19 mouse cellular contexts compared by ENCODE assay signal in genomic region chr3:84512774-84513515, GRCm38 (mm10). TPM values are rescaled to one million over a fixed set of nuclear protein-coding genes. Genes with fewer than 3 reads are reported as not detected.
DNase-seq lines count a peak whose midpoint lies in the region; ATAC-seq and TF ChIP-seq lines count a peak whose summit lies in the region.
"Had no signal": no experiment of that assay in that cellular context is flagged by ENCODE, and none has a peak within 500 bp of the region (broad histone marks: within the 10 kb centered on the region; RNA-seq: fewer than 3 reads in every experiment).

No protein-coding gene starts in this region.

- peaks cover 18% of the 10 kb centered on the region for H3K36me3 ChIP-seq in intestine, postnatal 0 days (ENCODE audit: control insufficient read depth, insufficient read depth)
- H3K36me3 ChIP-seq in intestine, embryonic 15.5 days: peaks cover 2% of the 10 kb centered on the region; the same call in 1 of the 2 replicates
- H3K36me3 ChIP-seq in limb, embryonic 10.5 days: no peaks in the 10 kb centered on the region
- H3K36me3 ChIP-seq: forebrain, embryonic 15.5 days had no signal

- H3K9ac ChIP-seq in intestine, postnatal 0 days (ENCODE audit: low read depth, low read length): no peak overlapping the region
- H3K9ac ChIP-seq in intestine, embryonic 15.5 days: no peak overlapping the region
- H3K9ac ChIP-seq: embryonic facial prominence, embryonic 15.5 days; forebrain, embryonic 15.5 days; hindbrain, embryonic 14.5 days had no signal

- H3K9me3 ChIP-seq in intestine, postnatal 0 days (ENCODE audit: control insufficient read depth): no peaks in the 10 kb centered on the region
- H3K9me3 ChIP-seq in intestine, embryonic 15.5 days: no peaks in the 10 kb centered on the region
- no peaks in the 10 kb centered on the region for H3K9me3 ChIP-seq in limb, embryonic 10.5 days (replicated peaks)
- H3K9me3 ChIP-seq: embryonic facial prominence, embryonic 15.5 days; forebrain, embryonic 10.5 days; forebrain, embryonic 15.5 days; heart, embryonic 10.5 days had no signal

- no peak overlapping the region for H3K4me2 ChIP-seq in intestine, postnatal 0 days (replicated peaks; ENCODE audit: low read depth)
- no peak overlapping the region for H3K4me2 ChIP-seq in intestine, embryonic 15.5 days (replicated peaks)
- H3K4me2 ChIP-seq: embryonic facial prominence, embryonic 15.5 days; forebrain, embryonic 15.5 days; hindbrain, embryonic 14.5 days had no signal

- no peak overlapping the region for H3K4me3 ChIP-seq in intestine, postnatal 0 days (ENCODE audit: low read depth, low read length)
- no peak overlapping the region for H3K4me3 ChIP-seq in intestine, embryonic 15.5 days (replicated peaks)
- H3K4me3 ChIP-seq in limb, embryonic 10.5 days: no peak overlapping the region
- H3K4me3 ChIP-seq: embryonic facial prominence, embryonic 15.5 days; erythroblast, embryonic 14.5 days; forebrain, embryonic 10.5 days; forebrain, embryonic 15.5 days; heart, embryonic 10.5 days had no signal

- 0 out of 2 replicates have a peak overlapping the region, but pooled peaks have one; percentile 4 for H3K27ac ChIP-seq in intestine, postnatal 0 days (ENCODE audit: low read depth, low read length)
- no peak overlapping the region for H3K27ac ChIP-seq in intestine, embryonic 15.5 days
- H3K27ac ChIP-seq in limb, embryonic 10.5 days: no peak overlapping the region
- H3K27ac ChIP-seq: embryonic facial prominence, embryonic 15.5 days; forebrain, embryonic 10.5 days; forebrain, embryonic 15.5 days; heart, embryonic 10.5 days; hindbrain, embryonic 14.5 days had no signal

- WGBS in intestine, postnatal 0 days: 54% methylated on average over 6 of the region's 6 CpGs
- 56% methylated on average over 6 of the region's 6 CpGs for WGBS in intestine, embryonic 15.5 days
- 45% methylated on average over 6 of the region's 6 CpGs for WGBS in limb, embryonic 10.5 days

- DNase-seq in c-Kit-positive CD71-positive TER-119-positive erythroid progenitor cells, embryonic 14.5 days (ENCODE audit: low spot score): peak; percentile 9
- no peak for DNase-seq in limb, embryonic 10.5 days (ENCODE audit: low spot score)
- no peak for DNase-seq in cerebellum, postnatal 14 days
- DNase-seq: adrenal gland, postnatal 14 days; cerebellum, adult 18-20 months; cerebellum, postnatal 10 days; gastrocnemius, postnatal 36 days; heart, adult 18-20 months; heart, postnatal 10 days; kidney, adult 11 months had no signal

- no peaks in the 10 kb centered on the region for H3K27me3 ChIP-seq in intestine, postnatal 0 days (replicated peaks; ENCODE audit: control insufficient read depth, insufficient read depth, low read length)
- H3K27me3 ChIP-seq in intestine, embryonic 15.5 days (replicated peaks): no peaks in the 10 kb centered on the region
- no peaks in the 10 kb centered on the region for H3K27me3 ChIP-seq in limb, embryonic 10.5 days (ENCODE audit: low read depth, poor library complexity, severe bottlenecking)
- H3K27me3 ChIP-seq: embryonic facial prominence, embryonic 15.5 days; forebrain, embryonic 15.5 days had no signal

- TF ChIP-seq CTCF in intestine, postnatal 0 days (IDR thresholded peaks at IDR 0.05; ENCODE audit: low read depth): no peak

- ATAC-seq in intestine, postnatal 0 days: no peak
- no peak for ATAC-seq in intestine, embryonic 15.5 days
- 0 out of 2 replicates have a peak, but pooled peaks have one; percentile 42 for ATAC-seq in megakaryocyte progenitor cell, adult 5-6 weeks (replicated peaks; ENCODE audit: poor library complexity)
- ATAC-seq: forebrain, embryonic 15.5 days had no signal

- 0 out of 2 replicates have a peak, but pooled peaks cover 3% of the 10 kb centered on the region for H3K4me1 ChIP-seq in intestine, postnatal 0 days (replicated peaks; ENCODE audit: control insufficient read depth, insufficient read depth, low read length)
- H3K4me1 ChIP-seq in intestine, embryonic 15.5 days (replicated peaks): peaks cover 4% of the 10 kb centered on the region; the same call in 1 of the 2 replicates
- H3K4me1 ChIP-seq in limb, embryonic 10.5 days: peaks cover 11% of the 10 kb centered on the region
- H3K4me1 ChIP-seq: embryonic facial prominence, embryonic 15.5 days had no signal

RNA-seq across cellular contexts. Expression of gene Fhdc1, which starts 32.7 kb away (rescaled TPM):
- 9.8 and 10.8 TPM in 2 replicates for polyA plus RNA-seq in intestine, postnatal 0 days (2015; fragmentation: Nextera tagmentation; extraction: Ambion mirVana)
- 6.5 and 7.7 TPM in 2 replicates for polyA plus RNA-seq in intestine, embryonic 15.5 days (2015; fragmentation: Nextera tagmentation; extraction: Ambion mirVana)
- 0.22 and 2.2 TPM in 2 replicates for total RNA-seq in megakaryocyte progenitor cell, adult 5-6 weeks (2015)
- 0.74 and 0.79 TPM in 2 replicates for total RNA-seq in megakaryocyte progenitor cell, adult 5-6 weeks (2017)
- polyA plus RNA-seq in limb, embryonic 10.5 days (2016; fragmentation: Nextera tagmentation; extraction: Ambion mirVana): 1.2 and 2.2 TPM in 2 replicates
